Mouse (Mus musculus) forebrain, embryonic 10.5 days (tissue): ENCODE measurements around the gene Ceacam15. TPM values are rescaled to one million over a fixed set of nuclear protein-coding genes. Genes with fewer than 3 reads are reported as not detected.

ENCODE experiments used
- DNase-seq: peaks from one replicate; pipeline ENCODE4 v3.0.0-alpha.2; 2017; ENCODE audit warnings: low spot score; ENCODE audit errors: extremely low spot score
- H3K27ac ChIP-seq: fragments of 300-500 bp; sonication (generic); 2 replicates; pipeline ENCODE4 v1.5.1; 2016; ENCODE audit warnings: mild to moderate bottlenecking
- H3K27me3 ChIP-seq: fragments of 300-500 bp; sonication (generic); 2 replicates; pipeline ENCODE4 v1.6.1; 2016; ENCODE audit warnings: mild to moderate bottlenecking; ENCODE audit not compliant: poor library complexity, severe bottlenecking
- H3K36me3 ChIP-seq: fragments of 300-500 bp; sonication (generic); replicated peaks from 2 replicates; pipeline ENCODE4 v1.6.1; 2016; ENCODE audit warnings: mild to moderate bottlenecking, moderate library complexity
- H3K4me1 ChIP-seq: fragments of 300-500 bp; sonication (generic); 2 replicates; pipeline ENCODE4 v1.6.1; 2016
- H3K4me3 ChIP-seq: fragments of 300-500 bp; sonication (generic); 2 replicates; pipeline ENCODE4 v1.5.1; 2016; ENCODE audit warnings: mild to moderate bottlenecking, moderate library complexity
- H3K9me3 ChIP-seq: fragments of 300-500 bp; sonication (generic); 2 replicates; pipeline ENCODE4 v1.6.1; 2016; ENCODE audit warnings: mild to moderate bottlenecking, moderate library complexity
- WGBS: fragments of 180-500 bp; shearing (Covaris S2); methylation state at CpG from one replicate; pipeline ENCODE4 v1.1.7; 2016; 5-methylcytosine and 5-hydroxymethylcytosine counted together
- polyA plus RNA-seq: library from polyadenylated mRNA; unstranded; fragments of >200 nt; fragmentation: Nextera tagmentation; extraction: Ambion mirVana; gene quantifications from 2 replicates; pipeline ENCODE4 v1.2.1, GENCODE M21; 2016

The Ceacam15 gene
- polyA plus RNA-seq, 1 experiment from 2014 or later: not detected

DNA sequence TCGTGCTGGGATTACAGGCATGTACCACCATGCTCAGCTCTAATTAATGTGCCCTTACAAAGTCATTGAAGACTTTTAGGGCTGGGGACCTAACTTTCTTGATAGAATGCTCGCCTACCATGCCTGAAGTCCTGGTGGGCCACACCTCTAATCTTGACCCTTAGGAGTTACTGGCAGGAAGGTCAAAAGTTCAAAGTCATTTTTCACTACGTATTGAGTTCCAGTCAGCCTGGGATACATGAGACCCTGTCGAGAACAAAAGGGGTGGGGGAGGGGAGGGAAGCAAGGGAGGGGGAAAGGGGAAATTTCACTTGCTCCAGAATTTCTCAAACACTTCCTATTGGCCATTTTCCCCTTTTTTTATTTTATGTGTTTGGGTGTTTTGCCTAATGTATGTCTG, 52.4 kb downstream of the Ceacam15 start:
- DNase-seq: no peak
- WGBS: 69% methylated on average over 4 of the region's 4 CpGs
- Histone ChIP-seq H3K4me1 (peaks cover 23% of the 10 kb centered on the region), H3K36me3 (no peaks in the 10 kb centered on the region), H3K4me3 (no peak overlapping the region), H3K9me3 (no peaks in the 10 kb centered on the region), H3K27ac (no peak overlapping the region), H3K27me3 (peaks cover 14% of the 10 kb centered on the region)

Other genes starting within 250 kb of the Ceacam15 start
- gene Tmem160, start 222.9 kb downstream of the Ceacam15 start, polyA plus RNA-seq: 64.4 and 68.5 TPM in 2 replicates
- 0.71 and 1.2 TPM in 2 replicates for gene Npas1, start 198.0 kb downstream of the Ceacam15 start, polyA plus RNA-seq
- 30.3 and 32.2 TPM in 2 replicates for gene Arhgap35, start 60.7 kb downstream of the Ceacam15 start, polyA plus RNA-seq
- not detected in 2 replicates for gene Ceacam9, start 46.2 kb upstream of the Ceacam15 start, polyA plus RNA-seq
- gene Ap2s1, start 62.7 kb upstream of the Ceacam15 start, polyA plus RNA-seq: 249 and 254 TPM in 2 replicates
- gene Slc1a5, start 105.6 kb upstream of the Ceacam15 start, polyA plus RNA-seq: 44.3 and 46.2 TPM in 2 replicates
- gene Strn4, start 140.2 kb upstream of the Ceacam15 start, polyA plus RNA-seq: 120 and 122 TPM in 2 replicates
- 26.3 and 27.2 TPM in 2 replicates for gene Fkrp, start 141.0 kb upstream of the Ceacam15 start, polyA plus RNA-seq
- gene Prkd2, start 167.2 kb upstream of the Ceacam15 start, polyA plus RNA-seq: 9.6 and 10.7 TPM in 2 replicates
- 1.9 and 2.2 TPM in 2 replicates for gene Dact3, start 199.6 kb upstream of the Ceacam15 start, polyA plus RNA-seq
- gene Gng8, start 216.1 kb upstream of the Ceacam15 start, polyA plus RNA-seq: 5.5 and 6.6 TPM in 2 replicates
- gene Ptgir, start 230.8 kb upstream of the Ceacam15 start, polyA plus RNA-seq: 0.10 TPM in 2 replicates
- 156 and 163 TPM in 2 replicates for gene Calm3, start 248.4 kb upstream of the Ceacam15 start, polyA plus RNA-seq